Mouse (Mus musculus) heart, adult 2 months (tissue): ENCODE results near the gene Tmem223.

Source experiments
- CTCF ChIP-seq: fragments of 200-600 bp; IDR thresholded peaks from 2 replicates; pipeline ENCODE4 v1.8.1; 2022; ENCODE audit warnings: antibody characterized with exemption, mild to moderate bottlenecking, moderate library complexity
- EP300 ChIP-seq: fragments of 200-500 bp; IDR thresholded peaks from 2 replicates; pipeline ENCODE4 v1.6.1; 2011; ENCODE audit warnings: low read depth, low read length, control low read depth; ENCODE audit not compliant: insufficient read depth
- POLR2A ChIP-seq: fragments of 200-500 bp; IDR thresholded peaks from 2 replicates; pipeline ENCODE4 v1.6.1; 2011; ENCODE audit warnings: mild to moderate bottlenecking, low read depth, low read length, control low read depth; ENCODE audit not compliant: insufficient read depth

DNA sequence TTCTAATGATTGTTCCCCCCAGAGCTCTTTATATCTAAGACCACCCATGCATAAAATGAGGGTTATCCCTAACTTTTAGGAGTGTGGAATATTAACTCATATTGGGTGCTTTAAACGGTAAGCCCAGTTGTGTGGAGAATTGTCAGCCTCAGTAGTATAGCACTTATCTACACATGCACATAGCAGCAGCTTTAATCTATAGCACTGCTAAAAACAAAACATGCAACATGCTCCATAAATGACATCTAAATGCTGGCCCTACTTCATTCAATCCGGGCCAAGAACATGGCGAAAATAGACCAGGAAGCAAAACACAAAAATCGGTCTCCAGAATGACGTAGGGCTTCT is 48.3 kb upstream of the Tmem223 start:
- TF ChIP-seq CTCF (no peak), POLR2A (no peak), EP300 (no peak)
